In the genomic region with DNA sequence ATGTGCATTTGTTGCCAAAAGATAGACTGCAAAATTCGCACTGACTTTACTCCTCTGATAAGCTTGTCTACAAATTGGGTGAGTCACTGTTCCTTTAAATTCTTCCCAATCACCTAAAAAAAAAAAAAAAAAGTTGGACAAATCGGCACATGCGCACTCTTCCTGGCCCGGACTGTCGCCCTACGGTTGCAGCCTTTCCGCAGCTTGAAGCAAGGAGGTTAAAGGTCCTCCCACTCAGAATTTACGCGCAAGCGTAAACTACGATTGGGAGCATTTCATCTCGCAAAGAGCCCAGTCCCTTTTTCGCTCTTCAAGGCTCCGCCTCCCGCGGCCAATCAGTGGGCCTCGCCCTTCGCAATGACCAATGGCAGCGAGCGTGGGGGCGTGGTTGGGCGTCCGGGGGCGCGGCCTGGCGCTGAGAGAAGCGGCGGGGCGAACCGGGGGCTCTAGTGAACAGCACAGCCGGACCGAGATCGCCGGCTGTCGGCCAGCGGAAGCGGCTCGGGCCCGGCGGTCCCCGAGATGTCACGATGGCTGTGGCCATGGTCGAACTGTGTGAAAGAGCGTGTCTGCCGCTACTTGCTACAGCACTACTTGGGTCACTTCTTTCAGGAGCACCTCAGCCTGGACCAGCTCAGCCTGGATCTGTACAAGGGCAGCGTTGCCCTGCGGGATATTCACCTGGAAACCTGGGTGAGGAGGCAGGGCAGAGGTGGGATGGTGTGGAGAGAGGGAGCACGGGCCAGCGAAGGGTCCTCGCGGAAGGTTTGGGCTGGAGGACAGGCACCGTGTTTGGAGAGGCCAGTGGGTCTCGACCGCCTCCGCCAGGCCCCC, we compare ENCODE assay signal across 7 mouse cellular contexts. TPM values are rescaled to one million over a fixed set of nuclear protein-coding genes. Genes with fewer than 3 reads are reported as not detected.
DNase-seq lines count a peak whose midpoint lies in the region; ATAC-seq lines count a peak whose summit lies in the region.

A gene (plus strand): TSS at position 395 of the 834 bp plus-strand sequence.

- no peaks in the 10 kb centered on the region for H3K27me3 ChIP-seq in intestine, embryonic 15.5 days (replicated peaks)
- H3K27me3 ChIP-seq in midbrain, embryonic 10.5 days (ENCODE audit: low read depth, poor library complexity, severe bottlenecking), result no peaks in the 10 kb centered on the region

- peaks cover 14% of the 10 kb centered on the region for H3K36me3 ChIP-seq in intestine, embryonic 15.5 days
- H3K36me3 ChIP-seq in midbrain, embryonic 10.5 days, result peaks cover 23% of the 10 kb centered on the region

- H3K9me3 ChIP-seq in intestine, embryonic 15.5 days, result no peaks in the 10 kb centered on the region
- no peaks in the 10 kb centered on the region for H3K9me3 ChIP-seq in midbrain, embryonic 10.5 days (replicated peaks)

- under 1% methylated on average over 55 of the region's 55 CpGs for WGBS in intestine, embryonic 15.5 days
- under 1% methylated on average over 55 of the region's 55 CpGs for WGBS in midbrain, embryonic 10.5 days

- peak; percentile 99 for DNase-seq in adrenal gland, adult 2 months
- DNase-seq in embryo, embryonic 11.5 days (ENCODE audit: low read depth, low spot score), result peak; percentile 99
- peak; percentile 96 to 98 for DNase-seq in gastrocnemius, postnatal 36 days
- DNase-seq in left cerebral cortex, postnatal 25 days (ENCODE audit: low spot score in 2 of 2), result peak; percentile 98 to 99
- peak; percentile 98 for DNase-seq in midbrain, embryonic 10.5 days (ENCODE audit: low spot score)
- peak; percentile 96 for DNase-seq in right cerebral cortex, postnatal 4 days

- H3K9ac ChIP-seq in intestine, embryonic 15.5 days, result peak within 1 kb of the TSS; percentile 92

- peak within 1 kb of the TSS; percentile 81 for H3K27ac ChIP-seq in intestine, embryonic 15.5 days
- peak within 1 kb of the TSS; percentile 81 for H3K27ac ChIP-seq in midbrain, embryonic 10.5 days (replicated peaks)

- ATAC-seq in intestine, embryonic 15.5 days, result peak; percentile 95

- peak within 1 kb of the TSS; percentile 74 for H3K4me3 ChIP-seq in intestine, embryonic 15.5 days (replicated peaks)
- H3K4me3 ChIP-seq in midbrain, embryonic 10.5 days, result peak within 1 kb of the TSS; percentile 70

- H3K4me1 ChIP-seq in intestine, embryonic 15.5 days (replicated peaks), result peaks cover 25% of the 10 kb centered on the region
- peaks cover 28% of the 10 kb centered on the region for H3K4me1 ChIP-seq in midbrain, embryonic 10.5 days

- peak within 1 kb of the TSS; percentile 91 for H3K4me2 ChIP-seq in intestine, embryonic 15.5 days (replicated peaks)

- intact Hi-C loops in gastrocnemius, postnatal 36 days (cut with DNase I), result no loop called here
- intact Hi-C loops in left cerebral cortex, postnatal 25 days (cut with DNase I), result no loop called here

RNA-seq across cellular contexts. Expression of the gene that starts here (rescaled TPM):
- 10 to 100 TPM; 31.0 to 36.0 TPM for total RNA-seq in adrenal gland, adult 2 months (2021)
- polyA plus RNA-seq in adrenal gland, adult 2 months (2012; rRNA removed), result 105 and 108 TPM in 2 replicates
- 10 to 100 TPM; 16.5 to 18.0 TPM for total RNA-seq in gastrocnemius, postnatal 36 days (2021)
- polyA plus RNA-seq in intestine, embryonic 15.5 days (2015; fragmentation: Nextera tagmentation; extraction: Ambion mirVana), result 6.9 and 8.7 TPM in 2 replicates
- total RNA-seq in left cerebral cortex, postnatal 25 days (2021), result 10 to 100 TPM; 33.1 to 35.6 TPM
- polyA plus RNA-seq in midbrain, embryonic 10.5 days (2016; fragmentation: Nextera tagmentation; extraction: Ambion mirVana), result 10.1 and 13.4 TPM in 2 replicates

Comparison
In these comparisons a context has a peak if more than half of its experiments do, and no peak if none do; other contexts are left out.
1. Peak in every context shown above with its lines: DNase-seq, ATAC-seq, H3K4me3 ChIP-seq and H3K27ac ChIP-seq.